In genomic region chr13:31805831-31806427, GRCm38 (mm10) we compare ENCODE assay signal across 8 mouse cellular contexts. TPM values are rescaled to one million over a fixed set of nuclear protein-coding genes. Genes with fewer than 3 reads are reported as not detected.
DNase-seq lines count a peak whose midpoint lies in the region; ATAC-seq and TF ChIP-seq lines count a peak whose summit lies in the region.

No protein-coding gene starts in this region.

- peaks cover 25% of the 10 kb centered on the region for H3K4me1 ChIP-seq in thymus, adult 2 months (replicated peaks; ENCODE audit: control insufficient read depth, insufficient read depth, low read length)
- peaks cover 15% of the 10 kb centered on the region for H3K4me1 ChIP-seq in liver, embryonic 11.5 days (replicated peaks; ENCODE audit: control insufficient read depth, insufficient read depth, low read length)

- intact Hi-C loops in gastrocnemius, postnatal 14 days (cut with DNase I; ENCODE audit: low total_unique reads) = no loop called here

- H3K9ac ChIP-seq in liver, embryonic 11.5 days (ENCODE audit: low read depth, low read length) = 0 out of 2 replicates have a peak overlapping the region, but pooled peaks have one; percentile 14

- TF ChIP-seq CTCF in thymus, adult 2 months (IDR thresholded peaks at IDR 0.05; ENCODE audit: borderline replicate concordance, control insufficient read depth, extremely low read depth, insufficient read depth, low read length, poor library complexity) = no peak

- no peaks in the 10 kb centered on the region for H3K9me3 ChIP-seq in liver, embryonic 11.5 days (ENCODE audit: control insufficient read depth, low read length)

- peaks cover 48% of the 10 kb centered on the region for H3K27me3 ChIP-seq in thymus, adult 2 months (ENCODE audit: control insufficient read depth, insufficient read depth, low read length)
- peaks cover 93% of the 10 kb centered on the region for H3K27me3 ChIP-seq in liver, embryonic 11.5 days (replicated peaks; ENCODE audit: control insufficient read depth, insufficient read depth, low read length)

- WGBS in thymus, adult 2 months = 10% methylated on average over 34 of the region's 34 CpGs
- 2% methylated on average over 33 of the region's 34 CpGs for WGBS in liver, embryonic 11.5 days

- peak overlapping the region; percentile 93 for H3K4me2 ChIP-seq in liver, embryonic 11.5 days

- no peak for TF ChIP-seq POLR2A in thymus, adult 2 months (IDR thresholded peaks at IDR 0.05; ENCODE audit: control insufficient read depth, extremely low read depth, insufficient read depth, low read length, poor library complexity)

- peak; percentile 62 for DNase-seq in embryo, embryonic 10.5 days (ENCODE audit: low spot score)
- DNase-seq in embryo, embryonic 9.5 days (ENCODE audit: extremely low spot score) = no peak
- DNase-seq in thymus, adult 2 months = no peak
- no peak for DNase-seq in thymus, postnatal 4 days
- peak; percentile 67 for DNase-seq in liver, embryonic 11.5 days (ENCODE audit: low spot score)
- DNase-seq in testis, postnatal 10 days (ENCODE audit: low spot score) = peak; percentile 49
- no peak for DNase-seq in gastrocnemius, postnatal 14 days
- no peak for DNase-seq in kidney, postnatal 25 days

- no peak overlapping the region for H3K27ac ChIP-seq in thymus, adult 2 months (ENCODE audit: control insufficient read depth, insufficient read depth, low read length)
- H3K27ac ChIP-seq in liver, embryonic 11.5 days (ENCODE audit: low read depth, low read length) = no peak overlapping the region

- no peak for ATAC-seq in liver, embryonic 11.5 days (replicated peaks; ENCODE audit: low FRiP score)

- no peaks in the 10 kb centered on the region for H3K36me3 ChIP-seq in thymus, adult 2 months (ENCODE audit: control insufficient read depth, insufficient read depth, low read length)
- no peaks in the 10 kb centered on the region for H3K36me3 ChIP-seq in liver, embryonic 11.5 days (ENCODE audit: control insufficient read depth, insufficient read depth, low read length)

- peak overlapping the region; percentile 20 for H3K4me3 ChIP-seq in thymus, adult 2 months (ENCODE audit: control insufficient read depth, insufficient read depth, low read length)
- H3K4me3 ChIP-seq in liver, embryonic 11.5 days (ENCODE audit: low read depth, low read length) = peak overlapping the region; percentile 63

RNA-seq across cellular contexts. Expression of gene Foxc1, which starts 0.5 kb away (rescaled TPM):
- 1.9 TPM in 2 replicates for polyA plus RNA-seq in thymus, adult 2 months (2012; rRNA removed)
- polyA plus RNA-seq in liver, embryonic 11.5 days (2014; fragmentation: Nextera tagmentation; extraction: Ambion mirVana) = 0.45 and 0.47 TPM in 2 replicates
- total RNA-seq in gastrocnemius, postnatal 14 days (2021) = 1 to 10 TPM; 1.3 to 1.4 TPM

Comparison
In these comparisons a context has a peak if more than half of its experiments do, and no peak if none do; other contexts are left out.
1. DNase-seq: peak in embryo, embryonic 10.5 days (single experiment), liver, embryonic 11.5 days (single experiment) and testis, postnatal 10 days (single experiment); none in embryo, embryonic 9.5 days (single experiment), thymus, adult 2 months (single experiment), thymus, postnatal 4 days (single experiment), gastrocnemius, postnatal 14 days (single experiment) and kidney, postnatal 25 days (0 of 2).